Mouse (Mus musculus): ENCODE measurements around the gene Gm42669.

- TF ChIP-seq POLR2A (IDR thresholded peaks at IDR 0.05; ENCODE audit: low read depth, low read length) (no peak), CTCF (IDR thresholded peaks at IDR 0.05; ENCODE audit: borderline replicate concordance, insufficient read depth, low read length) (no peak)
Observed at GRCm38 (mm10) chr5:107492471-107492870, 14.9 kb upstream of the Gm42669 start.
